Mouse (Mus musculus) limb, embryonic 10.5 days (tissue): ENCODE measurements at regions not wholly inside any gene's neighbourhood (a gene's known extent, or its start where the extent isn't known, plus 50 kb on each side); places are given as distances from the start of the nearest gene placed in this dataset.
"Not testable (repeated sequence)": the region's sequence is repeated elsewhere in the genome, so short reads cannot be mapped to it uniquely, and the experiment has no call there.

Source experiments
- DNase-seq: peaks from one replicate; pipeline ENCODE4 v3.0.0-alpha.2; 2017; ENCODE audit warnings: low spot score
- H3K27ac ChIP-seq: fragments of 300-500 bp; sonication (generic); 2 replicates; pipeline ENCODE4 v1.5.1; 2016; ENCODE audit warnings: mild to moderate bottlenecking
- H3K27me3 ChIP-seq: fragments of 300-500 bp; sonication (generic); 2 replicates; pipeline ENCODE4 v1.6.1; 2016; ENCODE audit warnings: low read depth, mild to moderate bottlenecking; ENCODE audit not compliant: poor library complexity, severe bottlenecking
- H3K36me3 ChIP-seq: fragments of 300-500 bp; sonication (generic); 2 replicates; pipeline ENCODE4 v1.6.1; 2016; ENCODE audit warnings: mild to moderate bottlenecking, moderate library complexity
- H3K4me1 ChIP-seq: fragments of 300-500 bp; sonication (generic); 2 replicates; pipeline ENCODE4 v1.6.1; 2016
- H3K4me3 ChIP-seq: fragments of 300-500 bp; sonication (generic); 2 replicates; pipeline ENCODE4 v1.5.1; 2016; ENCODE audit warnings: mild to moderate bottlenecking, moderate library complexity
- H3K9me3 ChIP-seq: fragments of 300-500 bp; sonication (generic); replicated peaks from 2 replicates; pipeline ENCODE4 v1.6.1; 2016; ENCODE audit warnings: mild to moderate bottlenecking
- WGBS: fragments of 180-500 bp; shearing (Covaris S2); methylation state at CpG from one replicate; pipeline ENCODE4 v1.1.7; 2016; 5-methylcytosine and 5-hydroxymethylcytosine counted together

- Histone ChIP-seq H3K27me3 (0 out of 2 replicates have a peak, but pooled peaks cover 2% of the 10 kb centered on the region), H3K4me3 (no peak overlapping the region), H3K4me1 (no peaks in the 10 kb centered on the region), H3K27ac (no peak overlapping the region), H3K36me3 (no peaks in the 10 kb centered on the region), H3K9me3 (no peaks in the 10 kb centered on the region)
- 91% methylated on average over 4 of the region's 4 CpGs for WGBS
- no peak for DNase-seq
Observed at GRCm38 (mm10) chr15:93121156-93121555, 153.8 kb downstream of the Gxylt1 start.

- H3K36me3 ChIP-seq, H3K9me3 ChIP-seq, H3K4me3 ChIP-seq, DNase-seq, H3K27me3 ChIP-seq, H3K27ac ChIP-seq, H3K4me1 ChIP-seq: not testable (repeated sequence)
- WGBS = 86% methylated on average over 2 of the region's 2 CpGs
Observed at GRCm38 (mm10) chr15:93117806-93118205, 157.2 kb downstream of the Gxylt1 start.

- peak; percentile 57 for DNase-seq
- Histone ChIP-seq H3K27ac (peak overlapping the region; percentile 75), H3K27me3 (0 out of 2 replicates have a peak, but pooled peaks cover 2% of the 10 kb centered on the region), H3K36me3 (no peaks in the 10 kb centered on the region), H3K4me3 (peak overlapping the region; percentile 46), H3K9me3 (no peaks in the 10 kb centered on the region), H3K4me1 (peaks cover 9% of the 10 kb centered on the region)
- WGBS = 2% methylated on average over 16 of the region's 16 CpGs
Observed at GRCm38 (mm10) chr15:93115674-93116102, 159.3 kb downstream of the Gxylt1 start.

GRCm38 (mm10) chr15:93104936-93105335, 170.0 kb downstream of the Gxylt1 start:
- H3K36me3 ChIP-seq = no peaks in the 10 kb centered on the region
- WGBS = 40% methylated on average over 4 of the region's 4 CpGs
- DNase-seq = no peak
- no peaks in the 10 kb centered on the region for H3K27me3 ChIP-seq
- H3K4me1 ChIP-seq = peaks cover 31% of the 10 kb centered on the region
- H3K27ac ChIP-seq = peak overlapping the region; percentile 62; the same call in 1 of the 2 replicates
- H3K9me3 ChIP-seq = no peaks in the 10 kb centered on the region
- no peak overlapping the region for H3K4me3 ChIP-seq

GRCm38 (mm10) chr15:93103426-93103825, 171.6 kb downstream of the Gxylt1 start:
- Histone ChIP-seq H3K4me3 (no peak overlapping the region), H3K4me1 (peaks cover 31% of the 10 kb centered on the region), H3K27ac (no peak overlapping the region), H3K36me3 (no peaks in the 10 kb centered on the region), H3K9me3 (no peaks in the 10 kb centered on the region), H3K27me3 (no peaks in the 10 kb centered on the region)
- 90% methylated on average over 5 of the region's 5 CpGs for WGBS
- no peak for DNase-seq

GRCm38 (mm10) chr15:93101881-93102280, 173.1 kb downstream of the Gxylt1 start:
- no peaks in the 10 kb centered on the region for H3K9me3 ChIP-seq
- H3K4me1 ChIP-seq = peaks cover 28% of the 10 kb centered on the region
- 94% methylated on average over 10 of the region's 10 CpGs for WGBS
- H3K36me3 ChIP-seq = no peaks in the 10 kb centered on the region
- 0 out of 2 replicates have a peak, but pooled peaks cover 3% of the 10 kb centered on the region for H3K27me3 ChIP-seq
- H3K27ac ChIP-seq = no peak overlapping the region
- no peak for DNase-seq
- no peak overlapping the region for H3K4me3 ChIP-seq

GRCm38 (mm10) chr15:93100837-93101236, 174.1 kb downstream of the Gxylt1 start:
- H3K27me3 ChIP-seq = 0 out of 2 replicates have a peak, but pooled peaks cover 3% of the 10 kb centered on the region
- no peak for DNase-seq
- peaks cover 21% of the 10 kb centered on the region for H3K4me1 ChIP-seq
- no peak overlapping the region for H3K4me3 ChIP-seq
- H3K36me3 ChIP-seq = no peaks in the 10 kb centered on the region
- no peaks in the 10 kb centered on the region for H3K9me3 ChIP-seq
- no peak overlapping the region for H3K27ac ChIP-seq
- WGBS = 83% methylated on average over 7 of the region's 7 CpGs

GRCm38 (mm10) chr15:93099840-93100239, 175.1 kb downstream of the Gxylt1 start:
- 85% methylated on average over 3 of the region's 3 CpGs for WGBS
- Histone ChIP-seq H3K36me3 (no peaks in the 10 kb centered on the region), H3K9me3 (no peaks in the 10 kb centered on the region), H3K4me1 (peaks cover 18% of the 10 kb centered on the region), H3K27me3 (0 out of 2 replicates have a peak, but pooled peaks cover 3% of the 10 kb centered on the region), H3K27ac (no peak overlapping the region), H3K4me3 (no peak overlapping the region)
- DNase-seq = no peak

- no peaks in the 10 kb centered on the region for H3K9me3 ChIP-seq
- H3K27me3 ChIP-seq = 0 out of 2 replicates have a peak, but pooled peaks cover 3% of the 10 kb centered on the region
- H3K4me3 ChIP-seq = no peak overlapping the region
- DNase-seq = no peak
- peaks cover 27% of the 10 kb centered on the region for H3K4me1 ChIP-seq
- no peak overlapping the region for H3K27ac ChIP-seq
- H3K36me3 ChIP-seq = no peaks in the 10 kb centered on the region
- 88% methylated on average over 5 of the region's 5 CpGs for WGBS
Observed at GRCm38 (mm10) chr15:93096335-93096734, 178.6 kb downstream of the Gxylt1 start.

GRCm38 (mm10) chr15:93095224-93095623, 179.8 kb downstream of the Gxylt1 start:
- no peaks in the 10 kb centered on the region for H3K9me3 ChIP-seq
- no peaks in the 10 kb centered on the region for H3K36me3 ChIP-seq
- no peak overlapping the region for H3K27ac ChIP-seq
- H3K4me3 ChIP-seq = no peak overlapping the region
- no peak for DNase-seq
- H3K4me1 ChIP-seq = peaks cover 27% of the 10 kb centered on the region
- 43% methylated on average over 6 of the region's 6 CpGs for WGBS
- 0 out of 2 replicates have a peak, but pooled peaks cover 3% of the 10 kb centered on the region for H3K27me3 ChIP-seq

- Histone ChIP-seq H3K27me3 (0 out of 2 replicates have a peak, but pooled peaks cover 3% of the 10 kb centered on the region), H3K27ac (no peak overlapping the region), H3K9me3 (no peaks in the 10 kb centered on the region), H3K4me1 (peaks cover 27% of the 10 kb centered on the region), H3K4me3 (no peak overlapping the region), H3K36me3 (no peaks in the 10 kb centered on the region)
- no peak for DNase-seq
- WGBS = 49% methylated on average over 23 of the region's 23 CpGs
Observed at GRCm38 (mm10) chr15:93094202-93095135, 180.5 kb downstream of the Gxylt1 start.

GRCm38 (mm10) chr15:93091396-93091795, 183.6 kb downstream of the Gxylt1 start:
- 79% methylated on average over 2 of the region's 2 CpGs for WGBS
- Histone ChIP-seq H3K27ac (no peak overlapping the region), H3K4me1 (peaks cover 25% of the 10 kb centered on the region), H3K4me3 (no peak overlapping the region), H3K36me3 (no peaks in the 10 kb centered on the region), H3K27me3 (no peaks in the 10 kb centered on the region), H3K9me3 (no peaks in the 10 kb centered on the region)
- DNase-seq = no peak

- DNase-seq = peak; percentile 74
- Histone ChIP-seq H3K9me3 (no peaks in the 10 kb centered on the region), H3K27me3 (no peaks in the 10 kb centered on the region), H3K27ac (no peak overlapping the region), H3K4me3 (no peak overlapping the region), H3K36me3 (no peaks in the 10 kb centered on the region), H3K4me1 (peaks cover 24% of the 10 kb centered on the region)
- WGBS = 33% methylated on average over 13 of the region's 13 CpGs
Observed at GRCm38 (mm10) chr15:93089347-93089746, 185.6 kb downstream of the Gxylt1 start.
